Comparison of ENCODE assay signal across 8 mouse cellular contexts in the genomic region with DNA sequence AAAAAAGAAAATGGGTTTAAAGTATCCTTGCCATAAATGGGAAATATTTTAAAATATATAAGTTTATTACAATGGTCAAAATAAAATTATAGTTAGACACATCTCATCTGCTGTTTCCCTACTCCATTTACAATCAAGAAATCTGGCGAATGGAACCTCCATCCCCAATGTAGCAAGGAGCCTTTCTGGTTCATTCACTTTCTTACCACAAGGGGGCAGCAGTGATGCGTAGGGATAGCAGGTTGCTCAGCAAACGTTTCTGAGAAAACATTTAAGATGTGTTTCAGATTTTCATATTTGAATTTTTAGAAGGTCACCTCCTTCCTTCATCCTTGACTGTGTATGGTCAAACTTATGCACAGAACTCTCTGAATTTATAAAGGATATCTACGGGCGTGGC. TPM values are rescaled to one million over a fixed set of nuclear protein-coding genes. Genes with fewer than 3 reads are reported as not detected.
DNase-seq lines count a peak whose midpoint lies in the region; ATAC-seq and TF ChIP-seq lines count a peak whose summit lies in the region.

No protein-coding gene starts in this region.

- peak; percentile 93 for TF ChIP-seq CTCF in lung, embryonic 14.5 days (IDR thresholded peaks at IDR 0.05; ENCODE audit: low read depth)

- WGBS in lung, embryonic 14.5 days = 36% methylated on average over 5 of the region's 5 CpGs

- H3K27me3 ChIP-seq in lung, embryonic 14.5 days (ENCODE audit: insufficient read depth, low read length) = no peaks in the 10 kb centered on the region

- DNase-seq in adrenal gland, adult (ENCODE audit: inconsistent age in 2 of 2, low spot score in 1 of 2) = peak; percentile 23 to 76
- DNase-seq in adrenal gland, postnatal 4 days (ENCODE audit: low spot score in 2 of 2) = no peak
- DNase-seq in urinary bladder, postnatal 14 days (ENCODE audit: low spot score) = peak; percentile 51
- no peak for DNase-seq in urinary bladder, adult 18-20 months (ENCODE audit: low spot score in 2 of 2)
- peak; percentile 80 for DNase-seq in embryo, embryonic 11 days
- peak; percentile 54 for DNase-seq in kidney, postnatal 14 days
- peak; percentile 93 for DNase-seq in lung, embryonic 14.5 days
- DNase-seq in spleen, postnatal 36 days (ENCODE audit: low spot score in 2 of 2) = peak; percentile 40 to 55

- H3K27ac ChIP-seq in lung, embryonic 14.5 days (ENCODE audit: low read depth) = no peak overlapping the region

- 0 out of 2 replicates have a peak, but pooled peaks cover 2% of the 10 kb centered on the region for H3K9me3 ChIP-seq in lung, embryonic 14.5 days (ENCODE audit: low read depth, low read length)

- no peak overlapping the region for H3K4me3 ChIP-seq in lung, embryonic 14.5 days (ENCODE audit: low read depth, low read length)

- no peaks in the 10 kb centered on the region for H3K36me3 ChIP-seq in lung, embryonic 14.5 days (ENCODE audit: insufficient read depth)

- H3K4me1 ChIP-seq in lung, embryonic 14.5 days (ENCODE audit: insufficient read depth) = no peaks in the 10 kb centered on the region

- no peak overlapping the region for H3K4me2 ChIP-seq in lung, embryonic 14.5 days

- no peak for ATAC-seq in lung, embryonic 14.5 days (ENCODE audit: insufficient read depth)

- H3K9ac ChIP-seq in lung, embryonic 14.5 days = no peak overlapping the region

RNA-seq across cellular contexts. Expression of a gene that starts 45.1 kb away (rescaled TPM):
- 10 to 100 TPM in 1 of 2 experiments, 1 to 10 TPM in 1; 6.4 to 27.8 TPM for total RNA-seq in adrenal gland, postnatal 4 days (2021)
- not detected in 2 replicates for polyA plus RNA-seq in lung, embryonic 14.5 days (2014; fragmentation: Nextera tagmentation; extraction: Ambion mirVana)

Comparison
In these comparisons a context has a peak if more than half of its experiments do, and no peak if none do; other contexts are left out.
1. DNase-seq: peak in adrenal gland, adult (2 of 2), urinary bladder, postnatal 14 days (single experiment), embryo, embryonic 11 days (single experiment), kidney, postnatal 14 days (single experiment), lung, embryonic 14.5 days (single experiment) and spleen, postnatal 36 days (2 of 2); none in adrenal gland, postnatal 4 days (0 of 2) and urinary bladder, adult 18-20 months (0 of 2).